Mouse (Mus musculus) MEL (cell line): Measurements from ENCODE around the gene Ltbp3. TPM values are rescaled to one million over a fixed set of nuclear protein-coding genes. Genes with fewer than 3 reads are reported as not detected.

Experiments used
- DNase-seq: peaks from one replicate; pipeline ENCODE4 v3.0.0; 2011; ENCODE audit warnings: low read depth, low spot score
- H3K27ac ChIP-seq: 2 replicates; pipeline ENCODE4 v1.5.1; 2012; ENCODE audit warnings: low read depth, mild to moderate bottlenecking, control low read depth, low read length, moderate library complexity; ENCODE audit not compliant: control insufficient read depth
- H3K27me3 ChIP-seq, 2 experiments: fragments of 150-350 bp in 1 of 2; sonication (generic) in 1 of 2; 2 replicates each; pipeline ENCODE4 v1.6.1; 2012; ENCODE audit warnings: low read length in 2 of 2, mild to moderate bottlenecking in 2 of 2, improper control_type of control experiment in 1 of 2, moderate library complexity in 1 of 2; ENCODE audit not compliant: insufficient read depth in 2 of 2, control insufficient read depth in 1 of 2
- H3K36me3 ChIP-seq, 2 experiments: 2 replicates each; pipeline ENCODE4 v1.6.1; 2012 to 2014; ENCODE audit warnings: low read length in 2 of 2, improper control_type of control experiment in 1 of 2, inconsistent platforms in 1 of 2, mild to moderate bottlenecking in 1 of 2; ENCODE audit not compliant: insufficient read depth in 2 of 2, control insufficient read depth in 1 of 2
- H3K4me1 ChIP-seq, 2 experiments: fragments of 150-350 bp in 1 of 2; sonication (generic) in 1 of 2; 2 replicates each; pipeline ENCODE4 v1.6.1; 2012; ENCODE audit warnings: low read length in 2 of 2, improper control_type of control experiment in 1 of 2, mild to moderate bottlenecking in 1 of 2; ENCODE audit not compliant: insufficient read depth in 2 of 2, control insufficient read depth in 1 of 2
- H3K4me3 ChIP-seq, 2 experiments: fragments of 150-350 bp in 1 of 2; sonication (generic) in 1 of 2; 2 replicates each; pipeline ENCODE4 v1.5.1; 2012; ENCODE audit warnings: low read depth in 2 of 2, low read length in 2 of 2, mild to moderate bottlenecking in 2 of 2, moderate library complexity in 2 of 2, control low read depth in 1 of 2, improper control_type of control experiment in 1 of 2; ENCODE audit not compliant: control insufficient read depth in 1 of 2, insufficient read depth in 1 of 2
- H3K79me2 ChIP-seq: 2 replicates; pipeline ENCODE4 v1.6.1; 2012; ENCODE audit warnings: mild to moderate bottlenecking, low read length, moderate library complexity; ENCODE audit not compliant: control insufficient read depth, poor library complexity, insufficient read depth
- H3K9ac ChIP-seq: 2 replicates; pipeline ENCODE4 v1.6.1; 2012; ENCODE audit warnings: low read depth, mild to moderate bottlenecking, control low read depth, low read length, moderate library complexity; ENCODE audit not compliant: control insufficient read depth, poor library complexity, severe bottlenecking
- H3K9me3 ChIP-seq: fragments of 150-350 bp; sonication (generic); replicated peaks from 2 replicates; pipeline ENCODE4 v1.6.1; 2012; ENCODE audit warnings: mild to moderate bottlenecking, low read length, improper control_type of control experiment, moderate library complexity; ENCODE audit not compliant: insufficient read depth
- CHD2 ChIP-seq: IDR thresholded peaks from 2 replicates; pipeline ENCODE4 v1.6.1; 2011; ENCODE audit warnings: low read length, improper control_type of control experiment
- E2F4 ChIP-seq: IDR thresholded peaks from 2 replicates; pipeline ENCODE4 v1.6.1; 2011; ENCODE audit warnings: low read depth, low read length, improper control_type of control experiment, borderline replicate concordance
- ELF1 ChIP-seq: IDR thresholded peaks from 2 replicates; pipeline ENCODE4 v1.6.1; 2014; ENCODE audit warnings: low read depth, mild to moderate bottlenecking, inconsistent platforms, low read length, improper control_type of control experiment, moderate library complexity
- EP300 ChIP-seq, 2 experiments: IDR thresholded peaks; 2 replicates each; pipeline ENCODE4 v1.6.1; 2011; ENCODE audit warnings: improper control_type of control experiment in 2 of 2, low read length in 2 of 2, low read depth in 1 of 2, mild to moderate bottlenecking in 1 of 2
- ETS1 ChIP-seq: IDR thresholded peaks from 2 replicates; pipeline ENCODE4 v1.6.1; 2012; ENCODE audit warnings: low read depth, mild to moderate bottlenecking, inconsistent platforms, low read length, improper control_type of control experiment, moderate library complexity
- GABPA ChIP-seq: IDR thresholded peaks from 2 replicates; pipeline ENCODE4 v1.6.1; 2012; ENCODE audit warnings: low read depth, mild to moderate bottlenecking, inconsistent platforms, low read length, improper control_type of control experiment, moderate library complexity
- GATA1 ChIP-seq: IDR thresholded peaks from 2 replicates; pipeline ENCODE4 v1.6.1; 2011; ENCODE audit warnings: low read depth, low read length, improper control_type of control experiment
- HCFC1 ChIP-seq: IDR thresholded peaks from 2 replicates; pipeline ENCODE4 v1.6.1; 2012; ENCODE audit warnings: low read depth, mild to moderate bottlenecking, inconsistent platforms, low read length, improper control_type of control experiment, moderate library complexity
- JUND ChIP-seq: IDR thresholded peaks from 2 replicates; pipeline ENCODE4 v1.6.1; 2011; ENCODE audit warnings: low read depth, mild to moderate bottlenecking, improper control_type of control experiment, low read length
- MAFK ChIP-seq: IDR thresholded peaks from 2 replicates; pipeline ENCODE4 v1.6.1; 2011; ENCODE audit warnings: low read depth, mild to moderate bottlenecking, low read length, improper control_type of control experiment, borderline replicate concordance
- MXI1 ChIP-seq: IDR thresholded peaks from 2 replicates; pipeline ENCODE4 v1.6.1; 2011; ENCODE audit warnings: mild to moderate bottlenecking, low read depth, low read length, improper control_type of control experiment
- MYC ChIP-seq: IDR thresholded peaks from 2 replicates; pipeline ENCODE4 v1.6.1; 2011; ENCODE audit warnings: low read depth, mild to moderate bottlenecking, low read length, improper control_type of control experiment, moderate library complexity
- NRF1 ChIP-seq: IDR thresholded peaks from 2 replicates; pipeline ENCODE4 v1.6.1; 2014; ENCODE audit warnings: low read depth, mild to moderate bottlenecking, inconsistent platforms, low read length, improper control_type of control experiment, moderate library complexity; ENCODE audit not compliant: poor library complexity, insufficient read depth, severe bottlenecking
- RAD21 ChIP-seq: IDR thresholded peaks from 2 replicates; pipeline ENCODE4 v1.6.1; 2011; ENCODE audit warnings: mild to moderate bottlenecking, low read depth, low read length, improper control_type of control experiment
- RCOR1 ChIP-seq: IDR thresholded peaks from 2 replicates; pipeline ENCODE4 v1.6.1; 2012; ENCODE audit warnings: low read depth, mild to moderate bottlenecking, inconsistent platforms, low read length, improper control_type of control experiment
- TAL1 ChIP-seq: IDR thresholded peaks from 2 replicates; pipeline ENCODE4 v1.6.1; 2012; ENCODE audit warnings: mild to moderate bottlenecking, inconsistent platforms, low read length, moderate library complexity, mixed read lengths
- TBP ChIP-seq: IDR thresholded peaks from 2 replicates; pipeline ENCODE4 v1.8.0; 2011; ENCODE audit warnings: low read depth, low read length, improper control_type of control experiment
- TCF12 ChIP-seq: IDR thresholded peaks from 2 replicates; pipeline ENCODE4 v1.6.1; 2014; ENCODE audit warnings: low read depth, mild to moderate bottlenecking, inconsistent platforms, low read length, improper control_type of control experiment, moderate library complexity
- ZC3H11A ChIP-seq: IDR thresholded peaks from 2 replicates; pipeline ENCODE4 v1.6.1; 2012; ENCODE audit warnings: low read depth, mild to moderate bottlenecking, inconsistent platforms, low read length, improper control_type of control experiment
- ZKSCAN1 ChIP-seq: IDR thresholded peaks from 2 replicates; pipeline ENCODE4 v1.6.1; 2012; ENCODE audit warnings: low read depth, mild to moderate bottlenecking, inconsistent platforms, low read length, improper control_type of control experiment, moderate library complexity
- ZMIZ1 ChIP-seq: IDR thresholded peaks from 2 replicates; pipeline ENCODE4 v1.6.1; 2012; ENCODE audit warnings: low read depth, mild to moderate bottlenecking, inconsistent platforms, low read length, improper control_type of control experiment, moderate library complexity
- polyA plus RNA-seq, 2 experiments: library from polyadenylated mRNA; stranded (reverse) in 1 of 2; unstranded in 1 of 2; fragments of >175 nt in 1 of 2; fragments of >200 nt in 1 of 2; gene quantifications; 2 replicates each; pipeline versions ENCODE4 v1.2.1 to v1.2.4; 2012; ENCODE audit warnings: low replicate concordance in 2 of 2, low read depth in 1 of 2; ENCODE audit not compliant: insufficient read length in 2 of 2, insufficient read depth in 1 of 2, missing spikeins in 1 of 2
- total RNA-seq: library from RNA; depleted of rRNA; stranded (reverse); fragments of 300-350 nt; gene quantifications from 2 replicates; pipeline ENCODE4 v1.2.3, GENCODE M21; 2012

The Ltbp3 gene
- total and polyA plus RNA-seq, 3 experiments: 0.39 TPM; not detected in 2

GRCm38 (mm10) chr19:5781532-5781931 is 40.8 kb downstream of the Ltbp3 start:
- no peaks in the 10 kb centered on the region for H3K36me3 ChIP-seq
- no peak overlapping the region for H3K9ac ChIP-seq
- no peaks in the 10 kb centered on the region for H3K27me3 ChIP-seq
- TF ChIP-seq JUND: no peak
- no peak for TF ChIP-seq MYC
- no peak for TF ChIP-seq MXI1
- no peak for TF ChIP-seq ZMIZ1
- TF ChIP-seq HCFC1: no peak
- no peak for TF ChIP-seq TBP
- no peak for TF ChIP-seq ZKSCAN1
- TF ChIP-seq MAFK: no peak
- no peak for TF ChIP-seq ZC3H11A
- H3K4me1 ChIP-seq: 0 out of 4 replicates have a peak, but pooled peaks cover 0 to 5% of the 10 kb centered on the region in 2 experiments
- DNase-seq: no peak
- no peak overlapping the region for H3K4me3 ChIP-seq
- no peaks in the 10 kb centered on the region for H3K9me3 ChIP-seq
- no peaks in the 10 kb centered on the region for H3K79me2 ChIP-seq
- H3K27ac ChIP-seq: no peak overlapping the region

- no peak overlapping the region for H3K4me3 ChIP-seq
- peak; percentile 59 for DNase-seq
- no peaks in the 10 kb centered on the region for H3K27me3 ChIP-seq
- H3K79me2 ChIP-seq: no peaks in the 10 kb centered on the region
- H3K9ac ChIP-seq: no peak overlapping the region
- 0 out of 4 replicates have a peak, but pooled peaks cover 0 to 5% of the 10 kb centered on the region in 2 experiments for H3K4me1 ChIP-seq
- no peaks in the 10 kb centered on the region for H3K36me3 ChIP-seq
- no peak overlapping the region for H3K27ac ChIP-seq
- no peaks in the 10 kb centered on the region for H3K9me3 ChIP-seq
- no peak for TF ChIP-seq ZMIZ1
- no peak for TF ChIP-seq CHD2
- 0 out of 2 replicates have a peak, but pooled peaks have one; percentile 14 for TF ChIP-seq GATA1
- 0 out of 4 replicates have a peak, but pooled peaks of 1 of the 2 experiments have one; percentile 10 for TF ChIP-seq EP300 (IDR thresholded peaks at IDR 0.05; ENCODE audit: low read depth in 1 of 2, low read length in 2 of 2)
- TF ChIP-seq TCF12: no peak
- TF ChIP-seq GABPA: no peak
- no peak for TF ChIP-seq E2F4
- TF ChIP-seq ETS1: peak; percentile 44; the same call in 1 of the 2 replicates
- no peak for TF ChIP-seq ELF1
- TF ChIP-seq NRF1: no peak
- TF ChIP-seq JUND: no peak
- no peak for TF ChIP-seq ZKSCAN1
- no peak for TF ChIP-seq RAD21
- TF ChIP-seq MXI1: no peak
- TF ChIP-seq RCOR1: no peak
- TF ChIP-seq TAL1: 0 out of 2 replicates have a peak, but pooled peaks have one; percentile 11
- TF ChIP-seq, all 39 proteins: peak for 4
These were observed 41.4 kb downstream of the Ltbp3 start for GRCm38 (mm10) chr19:5782121-5782520.
